Mouse (Mus musculus) bone marrow, adult 2 months (tissue): ENCODE results near the gene Lsm2.

ENCODE experiments used
- CTCF ChIP-seq: fragments of 200-500 bp; IDR thresholded peaks from 2 replicates; pipeline ENCODE4 v1.5.1; 2011; ENCODE audit warnings: low read length, control low read depth; ENCODE audit not compliant: control insufficient read depth, insufficient read depth
- POLR2A ChIP-seq: fragments of 200-500 bp; IDR thresholded peaks from 2 replicates; pipeline ENCODE4 v1.6.1; 2011; ENCODE audit warnings: low read depth, mild to moderate bottlenecking, control low read depth, low read length, borderline replicate concordance; ENCODE audit not compliant: control insufficient read depth

DNA sequence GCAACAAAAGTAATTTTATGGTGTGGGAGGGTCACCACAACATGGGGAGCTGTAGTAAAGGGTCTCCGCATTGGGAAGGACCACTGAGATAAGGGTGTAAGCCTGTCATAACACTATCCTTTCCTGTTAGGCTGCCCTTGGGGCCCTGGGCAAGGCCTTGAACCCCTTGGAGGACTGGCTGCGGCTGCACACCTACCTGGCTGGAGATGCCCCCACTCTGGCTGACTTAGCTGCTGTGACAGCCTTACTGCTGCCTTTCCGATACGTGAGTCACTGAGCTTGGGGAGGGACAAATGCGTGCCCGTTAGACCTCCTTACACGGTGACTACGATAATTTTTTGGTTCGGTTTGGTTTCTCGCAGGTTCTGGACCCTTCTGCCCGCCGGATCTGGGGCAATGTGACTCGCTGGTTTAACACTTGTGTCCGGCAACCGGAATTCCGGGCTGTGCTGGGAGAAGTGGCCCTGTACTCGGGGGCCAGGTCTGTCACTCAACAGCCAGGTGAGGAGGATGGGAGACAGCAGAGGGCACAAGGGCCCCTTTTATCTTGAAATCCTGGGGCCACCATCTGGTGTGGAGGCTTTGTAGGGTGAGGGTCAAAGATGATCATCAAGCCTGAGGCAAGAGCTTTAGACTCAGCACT lies 22.5 kb downstream of the Lsm2 start:
- TF ChIP-seq CTCF (no peak), POLR2A (no peak)
